Mouse (Mus musculus) mature B cell (primary cell): Measurements from ENCODE around the gene Olfr1392.

Experiments used
- in situ Hi-C: fragments of 300-500 bp; cut with MboI; formaldehyde crosslinking; loops from 2 replicates; pipeline ENCODE4 v1.14.3; 2019

Gene Olfr1392

GRCm38 (mm10) chr11:49250422-49251379, 34.4 kb upstream of the Olfr1392 start:
- in situ Hi-C loops: no loop called here

GRCm38 (mm10) chr11:49251380-49251761, 33.7 kb upstream of the Olfr1392 start:
- in situ Hi-C loops: no loop called here

GRCm38 (mm10) chr11:49252048-49252447, 33.0 kb upstream of the Olfr1392 start:
- in situ Hi-C loops: no loop called here

- in situ Hi-C loops: no loop called here
Measured at GRCm38 (mm10) chr11:49253035-49253434, 32.0 kb upstream of the Olfr1392 start.

- in situ Hi-C loops: no loop called here
Measured at GRCm38 (mm10) chr11:49259296-49259695, 25.8 kb upstream of the Olfr1392 start.

GRCm38 (mm10) chr11:49259829-49260228, 25.3 kb upstream of the Olfr1392 start:
- in situ Hi-C loops: no loop called here

- in situ Hi-C loops: no loop called here
Measured at GRCm38 (mm10) chr11:49260598-49261312, 24.3 kb upstream of the Olfr1392 start.

GRCm38 (mm10) chr11:49261313-49261855, 23.7 kb upstream of the Olfr1392 start:
- in situ Hi-C loops: no loop called here

- in situ Hi-C loops: no loop called here
Measured at GRCm38 (mm10) chr11:49262286-49262685, 22.8 kb upstream of the Olfr1392 start.

GRCm38 (mm10) chr11:49263149-49263548, 21.9 kb upstream of the Olfr1392 start:
- in situ Hi-C loops: no loop called here

- in situ Hi-C loops: no loop called here
Measured at GRCm38 (mm10) chr11:49264081-49264480, 21.0 kb upstream of the Olfr1392 start.

- in situ Hi-C loops: no loop called here
Measured at GRCm38 (mm10) chr11:49264622-49265021, 20.5 kb upstream of the Olfr1392 start.

GRCm38 (mm10) chr11:49265101-49265500, 20.0 kb upstream of the Olfr1392 start:
- in situ Hi-C loops: no loop called here

- in situ Hi-C loops: no loop called here
Measured at GRCm38 (mm10) chr11:49266671-49267070, 18.4 kb upstream of the Olfr1392 start.

- in situ Hi-C loops: no loop called here
Measured at GRCm38 (mm10) chr11:49267316-49267715, 17.8 kb upstream of the Olfr1392 start.

GRCm38 (mm10) chr11:49267970-49268579, 17.0 kb upstream of the Olfr1392 start:
- in situ Hi-C loops: no loop called here

- in situ Hi-C loops: no loop called here
Measured at GRCm38 (mm10) chr11:49269761-49270160, 15.3 kb upstream of the Olfr1392 start.

GRCm38 (mm10) chr11:49270368-49270767, 14.7 kb upstream of the Olfr1392 start:
- in situ Hi-C loops: no loop called here

- in situ Hi-C loops: no loop called here
Measured at GRCm38 (mm10) chr11:49271334-49271733, 13.7 kb upstream of the Olfr1392 start.

- in situ Hi-C loops: no loop called here
Measured at GRCm38 (mm10) chr11:49273834-49274519, 11.1 kb upstream of the Olfr1392 start.

- in situ Hi-C loops: no loop called here
Measured at GRCm38 (mm10) chr11:49278222-49278621, 6.9 kb upstream of the Olfr1392 start, which contains the start of gene Olfr1393. Gene Olfr1393 (plus strand): TSS chr11:49278304.
